Mouse (Mus musculus): ENCODE data around the gene Tle4.

- TF ChIP-seq POLR2A (IDR thresholded peaks at IDR 0.05; ENCODE audit: borderline replicate concordance, insufficient read depth, low read length) (no peak), CTCF (IDR thresholded peaks at IDR 0.05; ENCODE audit: borderline replicate concordance, insufficient read depth, low read depth, low read length) (no peak)
Observed at GRCm38 (mm10) chr19:14600841-14601240, 3.0 kb upstream of the Tle4 start.
